Mouse (Mus musculus) heart, embryonic 12.5 days (tissue): ENCODE measurements around the gene Olfr457. TPM values are rescaled to one million over a fixed set of nuclear protein-coding genes. Genes with fewer than 3 reads are reported as not detected.
"Not testable (repeated sequence)": the region's sequence is repeated elsewhere in the genome, so short reads cannot be mapped to it uniquely, and the experiment has no call there.

Experiments
- ATAC-seq: fragments of 200-750 bp; cut with Nextera tagmentation; 2 replicates; pipeline ENCODE4 v1.8.0; 2017; ENCODE audit warnings: moderate TSS enrichment, moderate library complexity; ENCODE audit not compliant: insufficient number of reproducible peaks, low FRiP score
- H3K27ac ChIP-seq: fragments of 300-500 bp; sonication (generic); 2 replicates; pipeline ENCODE4 v1.5.1; 2016; ENCODE audit warnings: mild to moderate bottlenecking, moderate library complexity; ENCODE audit not compliant: poor library complexity, severe bottlenecking
- H3K27me3 ChIP-seq: fragments of 300-500 bp; sonication (generic); replicated peaks from 2 replicates; pipeline ENCODE4 v1.6.1; 2016; ENCODE audit warnings: mild to moderate bottlenecking, moderate library complexity
- H3K36me3 ChIP-seq: fragments of 300-500 bp; sonication (generic); 2 replicates; pipeline ENCODE4 v1.6.1; 2016; ENCODE audit warnings: mild to moderate bottlenecking, moderate library complexity
- H3K4me1 ChIP-seq: fragments of 300-500 bp; sonication (generic); replicated peaks from 2 replicates; pipeline ENCODE4 v1.6.1; 2016; ENCODE audit warnings: mild to moderate bottlenecking
- H3K4me2 ChIP-seq: fragments of 300-500 bp; sonication (generic); 2 replicates; pipeline ENCODE4 v1.6.1; 2016; ENCODE audit warnings: mild to moderate bottlenecking, moderate library complexity
- H3K4me3 ChIP-seq: fragments of 300-500 bp; sonication (generic); 2 replicates; pipeline ENCODE4 v1.5.1; 2016; ENCODE audit warnings: mild to moderate bottlenecking
- H3K9ac ChIP-seq: fragments of 300-500 bp; sonication (generic); 2 replicates; pipeline ENCODE4 v1.6.1; 2016; ENCODE audit warnings: mild to moderate bottlenecking, moderate library complexity
- H3K9me3 ChIP-seq: fragments of 300-500 bp; sonication (generic); replicated peaks from 2 replicates; pipeline ENCODE4 v1.6.1; 2016; ENCODE audit warnings: mild to moderate bottlenecking, moderate library complexity
- WGBS: fragments of 180-500 bp; shearing (Covaris S2); methylation state at CpG from one replicate; pipeline ENCODE4 v1.1.7; 2016; 5-methylcytosine and 5-hydroxymethylcytosine counted together
- polyA plus RNA-seq: library from polyadenylated mRNA; unstranded; fragments of >200 nt; fragmentation: Nextera tagmentation; extraction: Ambion mirVana; gene quantifications from 2 replicates; pipeline ENCODE4 v1.2.1, GENCODE M21; 2016

The Olfr457 gene
- polyA plus RNA-seq = not detected in 2 replicates

DNA sequence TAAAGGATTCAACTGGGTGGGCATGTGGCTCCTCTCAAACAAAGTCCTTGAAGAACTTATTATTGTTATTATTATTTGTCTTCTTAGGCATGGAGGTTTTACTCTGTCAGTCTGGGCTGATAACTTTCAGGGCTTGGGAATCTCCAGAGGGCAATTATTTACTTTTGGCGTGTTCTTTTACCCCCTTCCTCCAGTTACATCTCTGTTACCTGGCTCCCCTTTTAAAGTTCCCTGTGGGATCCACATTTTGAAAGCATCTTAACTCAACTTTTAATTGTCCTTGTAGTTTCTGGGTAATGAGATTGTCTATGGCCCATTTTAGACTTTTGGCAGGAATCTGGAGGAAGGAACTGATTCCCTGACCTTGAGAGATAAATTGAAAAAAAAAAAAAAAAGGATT, at the start of gene Olfr457:
Gene Olfr457, minus strand, starts transcription at position 101 of the 400 bp plus-strand sequence.
- ATAC-seq = no peak
- no peak within 1 kb of the TSS for H3K9ac ChIP-seq
- H3K36me3 ChIP-seq = no peaks in the 10 kb centered on the region
- no peak within 1 kb of the TSS for H3K4me2 ChIP-seq
- no peaks in the 10 kb centered on the region for H3K4me1 ChIP-seq
- no peaks in the 10 kb centered on the region for H3K9me3 ChIP-seq
- WGBS = 66% methylated on average over 1 of the region's 1 CpGs
- no peak within 1 kb of the TSS for H3K27ac ChIP-seq
- H3K4me3 ChIP-seq = no peak within 1 kb of the TSS
- no peaks in the 10 kb centered on the region for H3K27me3 ChIP-seq

DNA sequence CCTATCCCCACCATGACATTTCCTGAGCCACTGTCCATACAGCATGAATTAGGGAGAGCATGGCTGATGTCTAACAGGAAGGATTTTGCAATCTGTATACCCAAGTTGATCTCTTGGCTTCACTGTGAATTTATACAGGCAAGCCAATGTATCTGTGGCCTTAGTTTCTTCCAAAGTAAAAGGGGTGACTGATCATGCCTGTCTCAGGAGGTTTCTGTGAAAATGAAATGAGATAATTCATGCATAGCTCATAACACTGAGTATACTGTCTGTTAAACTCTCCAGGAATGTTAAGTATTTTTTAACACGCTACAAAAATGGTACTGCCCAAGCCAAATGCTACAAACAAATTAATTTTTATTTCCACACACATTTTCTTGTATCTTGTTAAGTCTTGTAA, 37.3 kb upstream of the Olfr457 start:
- Histone ChIP-seq H3K4me3 (no peak overlapping the region), H3K36me3 (no peaks in the 10 kb centered on the region), H3K4me1 (no peaks in the 10 kb centered on the region), H3K27me3 (no peaks in the 10 kb centered on the region), H3K4me2 (no peak overlapping the region), H3K9me3 (no peaks in the 10 kb centered on the region), H3K9ac (no peak overlapping the region), H3K27ac (no peak overlapping the region)
- 71% methylated on average over 1 of the region's 1 CpGs for WGBS
- no peak for ATAC-seq

DNA sequence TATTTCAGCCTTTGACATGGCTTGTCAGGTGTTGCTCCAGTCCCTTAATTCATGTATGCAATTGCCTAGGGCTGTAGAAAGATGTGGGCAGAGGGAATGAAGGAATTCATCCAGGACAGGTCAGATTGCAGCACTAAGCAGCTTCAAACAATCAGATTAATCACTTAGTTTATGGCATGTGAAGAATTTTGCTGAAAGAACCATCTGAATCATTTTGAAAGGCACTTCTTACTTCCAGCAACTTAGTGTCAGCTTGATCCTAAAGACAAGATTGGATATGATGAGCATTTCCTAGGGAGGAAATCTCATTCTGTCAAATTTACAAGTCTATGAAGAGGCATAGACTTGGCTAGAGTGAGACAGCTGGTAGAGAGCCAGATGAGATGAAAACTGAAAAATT, 33.2 kb upstream of the Olfr457 start:
- Histone ChIP-seq H3K27me3 (no peaks in the 10 kb centered on the region), H3K9ac (no peak overlapping the region), H3K36me3 (no peaks in the 10 kb centered on the region), H3K4me2 (no peak overlapping the region), H3K27ac (no peak overlapping the region), H3K4me3 (no peak overlapping the region), H3K9me3 (no peaks in the 10 kb centered on the region), H3K4me1 (no peaks in the 10 kb centered on the region)
- no peak for ATAC-seq

DNA sequence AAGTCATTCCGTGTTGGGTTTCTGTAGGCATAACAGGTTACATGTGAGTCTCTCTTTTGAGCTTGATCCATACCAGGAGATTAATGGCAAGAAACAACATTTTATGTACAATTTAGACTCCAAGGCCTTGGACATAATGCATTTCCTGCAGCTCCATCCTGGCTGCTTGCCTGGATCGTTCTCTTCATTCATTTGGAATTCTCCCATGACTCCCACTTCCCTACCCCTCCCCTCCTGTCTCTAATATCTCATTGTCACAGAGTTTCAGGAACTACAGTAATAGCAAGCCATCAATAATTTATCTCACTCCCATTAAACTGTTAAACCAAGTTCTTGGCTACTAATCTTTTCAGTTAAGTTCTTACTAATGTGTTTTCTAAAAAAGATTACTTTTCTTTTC, 27.3 kb upstream of the Olfr457 start:
- WGBS = 71% methylated on average over 2 of the region's 2 CpGs
- Histone ChIP-seq H3K4me3 (no peak overlapping the region), H3K9ac (no peak overlapping the region), H3K9me3 (no peaks in the 10 kb centered on the region), H3K4me2 (no peak overlapping the region), H3K27me3 (no peaks in the 10 kb centered on the region), H3K27ac (no peak overlapping the region), H3K36me3 (no peaks in the 10 kb centered on the region), H3K4me1 (no peaks in the 10 kb centered on the region)
- ATAC-seq = no peak

DNA sequence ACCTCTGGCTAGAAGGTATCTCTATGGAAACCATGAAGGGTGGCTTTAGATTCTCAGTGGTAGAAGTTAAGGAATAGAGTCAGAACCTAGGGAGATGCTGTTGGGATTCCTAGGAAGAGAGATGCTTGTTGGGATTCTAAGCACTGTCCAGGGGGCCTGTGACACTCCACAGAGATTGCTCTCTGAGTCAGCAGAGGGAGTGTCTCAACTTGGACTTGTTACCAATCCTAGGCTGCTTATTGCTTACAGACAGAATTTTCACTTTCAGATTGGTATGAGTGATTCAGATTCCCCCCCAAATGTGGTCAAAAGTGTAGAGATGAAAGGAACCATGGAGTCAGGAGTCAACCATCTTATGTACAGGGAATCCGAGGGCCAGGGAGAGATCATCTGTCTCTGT, 13.6 kb upstream of the Olfr457 start:
- H3K36me3 ChIP-seq = no peaks in the 10 kb centered on the region
- H3K27ac ChIP-seq = no peak overlapping the region
- ATAC-seq = no peak
- H3K4me3 ChIP-seq = no peak overlapping the region
- no peak overlapping the region for H3K4me2 ChIP-seq
- WGBS = 37% methylated on average over 1 of the region's 1 CpGs
- H3K4me1 ChIP-seq = no peaks in the 10 kb centered on the region
- H3K9ac ChIP-seq = no peak overlapping the region
- no peaks in the 10 kb centered on the region for H3K27me3 ChIP-seq
- H3K9me3 ChIP-seq = no peaks in the 10 kb centered on the region

DNA sequence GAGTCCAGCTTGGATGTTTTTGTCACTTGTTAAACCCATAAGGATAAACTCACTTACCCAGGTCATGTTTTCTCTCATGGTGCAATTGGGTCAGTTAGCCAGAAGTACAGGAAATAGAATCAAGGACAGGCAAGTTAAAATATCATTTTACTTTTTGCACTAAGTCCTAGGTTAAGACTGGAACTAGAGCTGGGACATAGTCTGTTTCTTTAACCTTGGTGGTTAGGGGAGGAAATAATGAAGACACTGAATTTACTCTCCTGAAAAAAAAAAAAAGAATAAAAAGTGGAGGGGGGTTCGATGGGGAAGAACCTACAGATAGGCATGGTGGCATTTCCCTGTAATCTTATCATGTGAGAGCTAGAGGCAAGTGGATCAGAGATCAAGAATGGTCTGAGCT, 11.0 kb upstream of the Olfr457 start, which contains the start of gene Olfr456:
Gene Olfr456, minus strand, starts transcription at position 101 of the 400 bp plus-strand sequence.
- H3K36me3 ChIP-seq = no peaks in the 10 kb centered on the region
- ATAC-seq = no peak
- 58% methylated on average over 1 of the region's 1 CpGs for WGBS
- no peaks in the 10 kb centered on the region for H3K4me1 ChIP-seq
- H3K27me3 ChIP-seq = no peaks in the 10 kb centered on the region
- H3K4me2 ChIP-seq = no peak within 1 kb of the TSS
- H3K9me3 ChIP-seq = no peaks in the 10 kb centered on the region
- H3K27ac ChIP-seq = no peak within 1 kb of the TSS
- H3K4me3 ChIP-seq = no peak within 1 kb of the TSS
- H3K9ac ChIP-seq = no peak within 1 kb of the TSS

DNA sequence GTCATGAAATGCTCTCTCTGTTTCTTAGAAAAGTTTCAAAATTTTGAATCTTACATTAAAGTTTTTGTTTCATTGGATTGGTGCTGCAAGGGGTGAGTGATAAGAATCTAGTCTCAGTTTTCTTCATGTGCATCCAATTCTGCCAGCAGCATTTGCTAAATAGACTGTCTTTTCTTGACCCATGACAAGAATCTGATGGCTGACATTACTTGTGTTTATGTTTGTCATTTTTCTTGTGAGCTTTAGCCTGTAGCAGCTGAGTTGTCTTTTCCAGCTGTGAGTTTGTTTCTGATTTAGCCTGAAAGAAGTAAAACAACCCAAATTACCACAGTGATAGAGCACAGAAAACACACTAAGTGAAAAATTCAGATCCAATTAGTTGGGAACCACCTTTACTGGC, 8.5 kb upstream of the Olfr457 start:
- Histone ChIP-seq H3K27me3 (no peaks in the 10 kb centered on the region), H3K9me3 (no peaks in the 10 kb centered on the region), H3K4me1 (no peaks in the 10 kb centered on the region), H3K4me3 (no peak overlapping the region), H3K9ac (no peak overlapping the region), H3K27ac (no peak overlapping the region), H3K4me2 (no peak overlapping the region), H3K36me3 (no peaks in the 10 kb centered on the region)
- ATAC-seq = no peak

DNA sequence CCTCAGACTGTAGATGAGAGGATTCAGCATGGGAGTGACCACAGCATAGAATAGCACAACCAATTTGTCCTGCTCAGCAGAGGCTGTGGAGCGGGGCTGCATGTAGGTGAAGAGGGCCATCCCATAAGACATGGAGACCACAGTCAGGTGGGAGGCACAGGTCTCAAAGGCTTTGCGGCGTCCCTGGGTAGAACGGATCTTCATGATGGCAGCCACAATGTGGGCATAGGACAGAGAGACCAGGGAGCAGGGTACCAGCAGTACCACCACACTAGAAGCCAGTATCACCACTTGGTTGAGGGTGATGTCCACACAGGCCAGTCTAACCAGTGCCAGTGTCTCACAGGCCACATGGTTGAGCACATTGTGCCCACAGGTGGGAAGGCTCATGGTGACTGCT, 4.8 kb downstream of the Olfr457 start:
- H3K27ac ChIP-seq, H3K36me3 ChIP-seq, H3K4me1 ChIP-seq, H3K4me2 ChIP-seq, H3K9ac ChIP-seq, H3K4me3 ChIP-seq, H3K27me3 ChIP-seq, H3K9me3 ChIP-seq, ATAC-seq: not testable (repeated sequence)
- WGBS = 89% methylated on average over 4 of the region's 4 CpGs

DNA sequence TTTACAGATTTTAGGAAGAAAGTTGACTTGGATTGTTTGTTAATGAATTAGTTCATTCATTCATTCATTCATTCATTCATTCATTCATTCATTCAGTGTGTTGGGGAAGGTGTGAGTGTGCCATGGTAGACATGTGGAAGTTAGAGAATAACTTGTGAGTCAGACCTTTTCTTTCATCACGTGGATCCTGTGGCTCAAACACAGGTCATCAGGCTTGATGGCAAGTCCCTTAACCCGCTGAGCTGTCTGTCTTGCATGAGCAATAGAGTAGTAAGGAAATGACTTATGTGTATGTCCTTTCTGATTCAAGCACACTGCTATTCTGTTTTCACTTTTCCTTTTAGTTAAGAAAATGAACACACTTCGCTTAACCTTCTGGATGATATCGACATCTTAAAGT, 5.6 kb downstream of the Olfr457 start:
- Histone ChIP-seq H3K27me3 (no peaks in the 10 kb centered on the region), H3K4me1 (no peaks in the 10 kb centered on the region), H3K9me3 (no peaks in the 10 kb centered on the region), H3K27ac (no peak overlapping the region), H3K4me3 (no peak overlapping the region), H3K36me3 (no peaks in the 10 kb centered on the region), H3K9ac (no peak overlapping the region), H3K4me2 (no peak overlapping the region)
- ATAC-seq = no peak
- 83% methylated on average over 4 of the region's 4 CpGs for WGBS

DNA sequence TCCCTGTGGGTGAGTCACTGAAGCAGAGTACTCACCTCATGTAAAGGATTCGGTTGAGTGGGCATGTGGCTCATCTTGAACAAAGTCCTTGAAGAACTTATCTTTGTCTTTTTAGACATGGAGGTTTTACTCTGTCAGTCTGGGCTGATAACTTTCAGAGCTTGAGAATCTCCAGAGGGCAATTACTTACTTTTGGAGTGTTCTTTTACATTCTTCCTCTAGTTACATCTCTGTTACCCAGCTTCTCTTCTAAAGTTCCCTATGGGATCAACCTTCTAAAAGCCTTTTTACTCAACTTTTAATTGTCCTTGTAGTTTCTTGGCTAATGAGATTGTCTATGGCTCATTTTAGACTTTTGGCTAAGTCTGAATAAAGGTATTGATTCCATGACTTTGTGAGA, 11.0 kb downstream of the Olfr457 start, which contains the start of gene Olfr458:
Gene Olfr458, minus strand, starts transcription at position 101 of the 400 bp plus-strand sequence.
- 50% methylated on average over 1 of the region's 1 CpGs for WGBS

DNA sequence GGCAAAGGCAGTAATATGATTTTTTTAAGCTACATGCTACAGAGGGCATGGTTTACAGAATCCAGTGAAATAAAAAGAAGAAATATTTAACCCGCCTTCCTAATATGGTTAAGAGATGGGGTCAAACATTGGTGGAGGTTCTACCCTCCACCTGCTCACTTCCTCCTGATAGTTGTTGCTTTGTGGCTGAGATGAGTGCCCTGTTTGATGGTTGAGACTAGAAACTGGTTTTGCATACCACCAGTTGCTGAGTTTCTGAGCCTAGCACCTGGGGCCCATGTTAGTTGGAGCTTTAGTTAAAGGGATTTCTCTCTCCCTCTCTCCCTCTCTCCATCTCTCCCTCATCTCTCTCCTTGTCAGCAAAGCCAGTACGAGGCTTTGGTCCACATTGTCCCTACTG, 28.8 kb downstream of the Olfr457 start:
- no peaks in the 10 kb centered on the region for H3K36me3 ChIP-seq
- 73% methylated on average over 2 of the region's 2 CpGs for WGBS
- no peaks in the 10 kb centered on the region for H3K9me3 ChIP-seq
- H3K9ac ChIP-seq = no peak overlapping the region
- no peak overlapping the region for H3K4me2 ChIP-seq
- H3K4me1 ChIP-seq = no peaks in the 10 kb centered on the region
- no peaks in the 10 kb centered on the region for H3K27me3 ChIP-seq
- no peak overlapping the region for H3K27ac ChIP-seq
- no peak overlapping the region for H3K4me3 ChIP-seq
- ATAC-seq = no peak

More for the DNA sequence above, 11.0 kb downstream of the Olfr457 start, which contains the start of gene Olfr458:
- ATAC-seq = no peak
- Histone ChIP-seq H3K27ac (no peak within 1 kb of the TSS), H3K27me3 (no peaks in the 10 kb centered on the region), H3K4me1 (no peaks in the 10 kb centered on the region), H3K9ac (no peak within 1 kb of the TSS), H3K36me3 (no peaks in the 10 kb centered on the region), H3K4me3 (no peak within 1 kb of the TSS), H3K9me3 (no peaks in the 10 kb centered on the region), H3K4me2 (no peak within 1 kb of the TSS)

DNA sequence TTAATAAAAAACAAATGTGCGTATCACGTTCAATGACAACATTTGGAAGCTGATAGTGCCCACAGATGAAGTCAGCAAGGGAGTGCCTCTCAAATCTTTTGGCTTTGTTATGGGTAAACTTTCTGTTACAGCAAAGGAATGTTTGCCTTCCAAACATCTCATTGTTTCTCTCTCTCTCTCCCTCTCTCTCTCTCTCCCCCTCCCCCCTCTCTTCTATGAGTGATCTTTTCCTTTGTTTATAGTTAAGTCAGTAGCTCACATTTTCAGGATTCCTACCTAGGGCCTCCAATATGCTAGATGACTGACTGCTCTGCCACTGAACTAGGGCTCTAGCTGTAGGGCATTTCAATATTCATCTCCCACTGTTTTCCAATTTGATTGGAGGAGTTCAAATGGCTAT, 31.6 kb downstream of the Olfr457 start:
- 0 out of 2 replicates have a peak, but pooled peaks cover 3% of the 10 kb centered on the region for H3K4me1 ChIP-seq
- no peak overlapping the region for H3K9ac ChIP-seq
- no peak overlapping the region for H3K27ac ChIP-seq
- H3K4me2 ChIP-seq = no peak overlapping the region
- ATAC-seq = no peak
- 72% methylated on average over 2 of the region's 2 CpGs for WGBS
- no peaks in the 10 kb centered on the region for H3K9me3 ChIP-seq
- no peaks in the 10 kb centered on the region for H3K36me3 ChIP-seq
- no peak overlapping the region for H3K4me3 ChIP-seq
- H3K27me3 ChIP-seq = no peaks in the 10 kb centered on the region
